Mouse (Mus musculus): ENCODE measurements around the gene Smad3.

DNA sequence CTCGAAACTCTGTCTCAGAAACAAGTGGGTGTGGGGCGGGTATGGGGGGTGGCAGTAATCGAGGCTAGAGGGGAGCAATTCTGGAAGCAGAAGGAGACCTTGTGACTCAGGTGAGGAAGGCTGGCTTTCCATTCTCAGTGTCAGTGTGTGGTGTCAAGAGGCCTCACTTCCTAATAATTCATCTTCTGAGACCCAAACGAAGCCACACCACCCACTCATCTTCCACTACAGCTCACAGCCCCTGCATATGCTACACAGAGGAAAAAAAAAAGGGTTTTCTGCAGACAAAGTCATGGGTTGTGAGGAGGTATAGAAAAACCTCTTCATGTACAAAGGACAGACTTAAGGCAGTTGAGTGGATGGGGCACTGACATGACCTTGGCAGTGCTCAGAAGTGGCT, 39.6 kb downstream of the Smad3 start:
- TF ChIP-seq CTCF (IDR thresholded peaks at IDR 0.05; ENCODE audit: insufficient read depth, low read length) (no peak), POLR2A (IDR thresholded peaks at IDR 0.05; ENCODE audit: borderline replicate concordance, extremely low read depth, low read depth, low read length) (no peak)
